Mouse (Mus musculus): ENCODE measurements at regions not wholly inside any gene's neighbourhood (a gene's known extent, or its start where the extent isn't known, plus 50 kb on each side); places are given as distances from the start of the nearest gene placed in this dataset.
A peak's percentile ranks its signal among the peaks of the same experiment; 100 is the strongest.

DNA sequence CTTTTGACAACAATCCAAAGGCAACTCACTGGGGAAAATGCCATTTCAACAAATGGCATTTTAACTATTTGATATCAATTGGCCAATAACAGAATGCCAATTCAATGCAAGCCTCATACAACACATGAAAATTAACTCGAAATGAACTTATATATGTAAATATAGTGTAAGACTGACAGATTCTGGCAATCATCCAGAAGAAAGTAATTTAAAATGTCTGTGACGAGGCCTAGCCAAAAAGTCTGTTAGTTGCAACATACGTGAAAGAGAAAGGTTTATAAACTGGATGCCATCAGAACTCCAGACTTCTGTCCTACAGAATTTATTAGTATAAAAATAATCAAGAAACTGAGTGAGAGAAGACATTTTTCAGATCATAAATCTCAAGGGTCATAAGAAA lies 273.7 kb upstream of the Sgcd start:
- ChIA-PET POLR2A (no interaction called here), CTCF (no interaction called here)
- TF ChIP-seq CTCF (IDR thresholded peaks at IDR 0.05) = no peak
- in situ Hi-C loops (cut with MboI; ENCODE audit: low pct_unique_long_range_greater_than_20kb) = no loop called here
- DNase-seq (ENCODE audit: low read depth, low spot score) = no peak
- H3K27me3 ChIP-seq = no peaks in the 10 kb centered on the region
- no peak for ATAC-seq

DNA sequence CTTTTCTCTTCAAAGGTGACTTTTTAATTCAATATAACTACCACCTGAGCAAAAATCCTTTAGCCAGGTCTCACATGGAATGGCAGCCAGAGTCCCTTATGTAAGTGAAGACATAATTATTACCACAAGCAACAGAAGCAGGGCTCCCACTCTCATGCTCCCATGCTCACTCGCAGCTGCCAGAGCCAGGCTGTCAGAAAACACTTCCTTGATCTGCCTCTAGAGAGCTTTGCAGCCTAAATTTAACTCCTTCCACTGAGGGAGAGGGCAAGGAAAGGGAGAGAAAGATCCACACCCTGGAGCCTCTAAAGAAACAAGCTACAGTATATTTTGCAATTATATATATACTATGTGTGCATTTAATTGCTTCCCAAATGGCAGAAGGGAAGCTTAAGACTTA lies 272.3 kb upstream of the Sgcd start:
- no peak for DNase-seq (ENCODE audit: low read depth, low spot score)
- no peak for ATAC-seq
- in situ Hi-C loops (cut with MboI; ENCODE audit: low pct_unique_long_range_greater_than_20kb) = no loop called here
- ChIA-PET CTCF (no interaction called here), POLR2A (interaction anchor here (0.6 kb wide), 1 partner anchor 10 kb away, joined by 4 read pairs; no protein-coding TSS in a partner anchor)
- TF ChIP-seq CTCF (IDR thresholded peaks at IDR 0.05) = no peak
- no peaks in the 10 kb centered on the region for H3K27me3 ChIP-seq

DNA sequence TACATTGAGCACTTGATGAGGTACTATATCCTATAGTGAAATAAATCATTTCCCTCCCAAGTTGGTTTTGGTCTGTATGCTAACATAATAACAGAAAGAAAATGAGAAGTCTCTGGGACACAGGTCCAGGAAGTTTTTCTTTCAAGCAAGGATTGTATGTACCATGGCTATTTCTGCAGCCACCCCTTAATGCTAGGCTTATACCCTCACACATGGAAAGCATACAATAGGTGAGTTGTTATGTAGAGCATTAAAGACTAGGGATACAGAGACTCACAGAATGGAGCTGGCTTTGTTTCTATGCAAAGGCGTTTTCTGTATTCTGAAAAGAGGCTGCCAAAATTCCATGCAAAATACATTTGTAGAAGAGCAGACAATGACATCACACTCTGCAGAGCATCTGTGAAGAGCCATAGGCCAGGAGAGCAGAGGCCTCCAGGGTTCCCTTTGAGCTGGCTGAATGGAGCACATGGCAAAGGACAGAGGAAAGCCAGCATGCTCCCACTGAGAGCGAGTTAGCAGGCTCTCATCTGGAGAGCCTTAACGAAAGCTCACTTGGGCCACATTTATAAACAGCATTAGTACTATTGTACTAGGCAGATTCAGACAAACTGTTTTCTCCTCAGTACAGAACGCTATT lies 262.0 kb upstream of the Sgcd start:
- ChIA-PET POLR2A (no interaction called here), CTCF (no interaction called here)
- TF ChIP-seq CTCF (IDR thresholded peaks at IDR 0.05) = no peak
- in situ Hi-C loops (cut with MboI; ENCODE audit: low pct_unique_long_range_greater_than_20kb) = no loop called here
- no peaks in the 10 kb centered on the region for H3K27me3 ChIP-seq
- no peak for DNase-seq (ENCODE audit: low read depth, low spot score)
- ATAC-seq = no peak

DNA sequence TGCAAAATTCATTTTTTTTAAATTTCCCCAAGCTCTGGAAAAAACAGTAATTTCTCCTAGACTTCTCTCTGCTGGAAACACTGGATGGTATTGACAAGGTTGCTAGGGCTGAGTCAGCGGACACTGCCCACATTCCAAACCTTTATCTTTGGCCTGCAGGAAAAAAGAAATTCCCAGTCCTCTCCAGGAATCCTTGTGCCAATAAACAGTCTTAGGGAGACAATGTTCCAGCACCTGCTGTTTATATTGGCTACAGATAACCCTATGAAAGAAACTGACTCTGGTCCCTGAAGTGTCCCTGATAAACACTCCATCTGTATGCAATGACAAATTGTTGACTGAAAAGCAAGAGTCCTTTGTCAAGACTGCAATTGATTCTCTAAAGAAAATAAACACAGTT lies 260.5 kb upstream of the Sgcd start:
- ATAC-seq = no peak
- DNase-seq (ENCODE audit: low read depth, low spot score) = no peak
- POLR2A ChIA-PET = no interaction called here
- TF ChIP-seq CTCF (IDR thresholded peaks at IDR 0.05) = no peak
- in situ Hi-C loops (cut with MboI; ENCODE audit: low pct_unique_long_range_greater_than_20kb) = no loop called here
- H3K27me3 ChIP-seq = no peaks in the 10 kb centered on the region
- CTCF ChIA-PET = no interaction called here

DNA sequence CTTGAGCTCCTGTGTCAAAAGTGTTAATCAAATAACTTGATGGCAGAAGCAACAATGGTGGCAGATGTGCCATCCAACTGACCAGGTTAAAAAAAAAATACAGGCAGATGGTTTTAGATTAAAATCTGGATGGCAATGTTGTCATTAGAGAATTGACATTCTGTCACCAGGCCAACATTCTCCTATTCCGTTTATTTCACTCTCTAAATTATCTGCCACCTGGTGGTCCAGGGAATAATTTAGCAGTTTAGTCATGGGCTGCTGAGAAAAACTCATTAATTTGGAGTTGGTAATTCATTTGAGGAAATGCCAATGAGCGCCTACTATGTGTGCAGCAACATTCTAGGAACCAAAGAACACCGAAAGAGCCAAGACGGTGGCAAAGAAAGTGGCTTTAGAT lies 232.4 kb upstream of the Sgcd start:
- POLR2A ChIA-PET = interaction anchor here (0.6 kb wide), 1 partner anchor 68 kb away, joined by 3 read pairs; no protein-coding TSS in a partner anchor
- in situ Hi-C loops (cut with MboI; ENCODE audit: low pct_unique_long_range_greater_than_20kb) = no loop called here
- no peak for ATAC-seq
- no peak for TF ChIP-seq CTCF (IDR thresholded peaks at IDR 0.05)
- DNase-seq (ENCODE audit: low read depth, low spot score) = no peak
- CTCF ChIA-PET = no interaction called here
- H3K27me3 ChIP-seq = no peaks in the 10 kb centered on the region

DNA sequence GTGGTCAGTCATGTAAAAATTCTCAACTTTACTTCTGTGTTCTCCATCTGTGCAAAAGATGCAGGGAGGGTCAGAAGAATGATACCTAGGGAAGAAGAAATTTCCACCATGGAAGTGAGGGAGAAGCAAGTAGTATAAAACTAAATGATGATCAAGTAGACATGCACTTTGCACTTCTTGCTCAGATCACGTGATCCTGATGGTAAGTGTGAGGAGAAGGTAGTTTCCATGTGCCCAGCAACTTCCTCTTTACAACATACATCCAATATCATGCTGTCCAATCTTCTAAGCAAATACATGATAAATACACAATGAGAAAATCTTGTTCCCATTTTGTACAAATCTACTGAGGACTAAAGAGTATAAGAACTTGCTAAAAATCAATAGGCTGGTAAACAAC lies 230.4 kb upstream of the Sgcd start:
- TF ChIP-seq CTCF (IDR thresholded peaks at IDR 0.05) = no peak
- no peaks in the 10 kb centered on the region for H3K27me3 ChIP-seq
- CTCF ChIA-PET = no interaction called here
- no peak for DNase-seq (ENCODE audit: low read depth, low spot score)
- in situ Hi-C loops (cut with MboI; ENCODE audit: low pct_unique_long_range_greater_than_20kb) = no loop called here
- POLR2A ChIA-PET = no interaction called here
- ATAC-seq = no peak

DNA sequence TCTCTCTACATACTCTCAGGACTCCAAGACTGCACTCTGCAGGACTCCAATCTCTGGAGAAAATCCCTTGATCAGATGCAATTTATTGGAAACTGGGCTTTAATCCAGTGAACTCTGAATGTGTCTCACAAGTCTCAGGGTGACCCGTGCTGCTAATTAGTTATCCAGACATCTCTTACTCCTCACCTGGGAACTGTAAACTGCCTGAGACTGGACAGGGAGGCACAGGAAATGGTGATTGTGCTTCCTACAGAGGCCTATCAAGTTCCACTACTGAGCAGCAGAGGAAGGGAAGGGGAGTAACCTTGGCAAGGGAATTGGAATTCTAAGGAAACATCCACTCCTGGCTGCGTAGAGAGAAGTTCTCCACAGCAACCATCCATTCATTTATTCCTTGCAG lies 228.0 kb upstream of the Sgcd start:
- in situ Hi-C loops (cut with MboI; ENCODE audit: low pct_unique_long_range_greater_than_20kb) = no loop called here
- ChIA-PET POLR2A (no interaction called here), CTCF (no interaction called here)
- no peak for TF ChIP-seq CTCF (IDR thresholded peaks at IDR 0.05)
- no peak for DNase-seq (ENCODE audit: low read depth, low spot score)
- no peak for ATAC-seq
- H3K27me3 ChIP-seq = no peaks in the 10 kb centered on the region

DNA sequence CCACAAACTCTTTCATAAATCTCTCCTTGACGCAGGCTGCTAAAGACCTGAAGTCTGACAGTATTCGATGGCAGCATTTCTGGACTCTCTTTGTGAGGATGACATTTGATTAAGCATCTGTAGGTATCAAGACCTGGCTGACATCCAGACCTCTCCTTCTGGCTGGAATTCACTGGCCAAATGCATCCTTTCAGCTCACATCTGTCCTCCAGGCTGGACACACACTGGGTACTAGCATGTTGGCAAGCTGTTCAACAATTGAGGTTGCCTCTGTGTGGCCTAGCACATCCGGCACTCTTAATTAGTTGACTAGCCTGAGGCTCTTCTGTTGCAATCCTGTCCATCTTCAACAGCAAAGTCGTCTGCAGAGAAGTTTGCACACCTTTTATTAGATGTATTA lies 197.8 kb upstream of the Sgcd start:
- no peaks in the 10 kb centered on the region for H3K27me3 ChIP-seq
- ChIA-PET POLR2A (no interaction called here), CTCF (no interaction called here)
- DNase-seq (ENCODE audit: low read depth, low spot score) = no peak
- in situ Hi-C loops (cut with MboI; ENCODE audit: low pct_unique_long_range_greater_than_20kb) = no loop called here
- ATAC-seq = no peak
- no peak for TF ChIP-seq CTCF (IDR thresholded peaks at IDR 0.05)

DNA sequence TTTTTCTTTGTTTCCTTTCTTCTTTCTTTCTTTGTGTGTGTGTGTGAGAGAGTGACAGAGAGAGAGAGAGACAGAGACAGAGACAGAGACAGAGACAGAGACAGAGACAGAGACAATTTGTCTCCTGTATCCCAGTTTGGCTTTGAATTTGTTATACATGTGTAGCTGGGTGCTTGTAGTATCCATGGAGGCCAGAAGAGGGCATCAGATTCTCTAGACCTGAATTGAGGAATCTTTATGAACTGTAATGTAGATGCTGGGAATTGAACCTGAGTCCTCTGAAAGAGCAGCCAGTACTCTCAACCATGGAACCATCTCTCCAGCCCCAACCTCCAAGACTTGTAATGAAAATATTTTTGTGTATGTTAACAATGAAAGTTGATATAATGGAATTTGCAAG lies 190.2 kb upstream of the Sgcd start:
- peak; percentile 7 for TF ChIP-seq CTCF (IDR thresholded peaks at IDR 0.05)
- no peak for DNase-seq (ENCODE audit: low read depth, low spot score)
- in situ Hi-C loops (cut with MboI; ENCODE audit: low pct_unique_long_range_greater_than_20kb) = no loop called here
- CTCF ChIA-PET = no interaction called here
- ATAC-seq = no peak
- POLR2A ChIA-PET = no interaction called here
- H3K27me3 ChIP-seq = no peaks in the 10 kb centered on the region

DNA sequence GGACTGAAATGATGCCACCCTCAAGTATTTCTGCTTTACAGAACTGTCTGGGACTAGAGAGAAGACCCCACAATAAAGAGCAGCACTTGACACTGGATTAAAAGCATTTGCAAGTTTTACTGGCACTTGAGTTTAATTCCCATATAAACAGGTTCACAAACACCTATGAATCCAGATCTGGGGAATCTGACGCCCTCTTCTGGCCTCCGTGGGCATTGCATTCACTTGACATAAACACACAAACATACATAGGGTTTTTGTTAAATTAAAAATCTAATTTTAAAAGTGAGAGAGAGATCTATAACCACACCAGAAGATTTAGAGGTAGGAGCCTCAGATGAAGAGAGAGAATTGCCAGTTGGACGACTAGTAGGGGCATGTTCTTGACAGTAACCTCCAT lies 189.4 kb upstream of the Sgcd start:
- no peak for DNase-seq (ENCODE audit: low read depth, low spot score)
- no peaks in the 10 kb centered on the region for H3K27me3 ChIP-seq
- CTCF ChIA-PET = no interaction called here
- no peak for ATAC-seq
- POLR2A ChIA-PET = no interaction called here
- TF ChIP-seq CTCF (IDR thresholded peaks at IDR 0.05) = peak; percentile 20
- in situ Hi-C loops (cut with MboI; ENCODE audit: low pct_unique_long_range_greater_than_20kb) = no loop called here

DNA sequence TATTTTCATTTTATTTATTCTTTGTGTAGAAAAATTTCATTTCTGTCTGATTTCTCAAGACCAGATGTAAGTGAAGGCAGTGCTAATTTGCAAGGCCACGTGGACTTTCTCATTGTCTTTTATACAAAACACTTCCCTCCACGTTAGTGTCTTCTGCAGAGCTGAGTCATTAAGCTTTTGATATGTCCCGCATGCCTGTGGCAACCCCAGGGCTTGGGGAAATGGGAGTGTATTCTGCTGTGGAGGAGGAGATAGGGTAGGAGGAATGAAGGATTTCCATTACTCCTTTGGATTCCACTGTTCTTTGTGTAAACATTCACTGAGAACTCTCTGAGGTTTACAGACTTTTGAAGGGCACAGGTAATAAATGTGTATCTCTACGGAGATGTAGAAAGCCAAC lies 187.7 kb upstream of the Sgcd start:
- no peaks in the 10 kb centered on the region for H3K27me3 ChIP-seq
- CTCF ChIA-PET = no interaction called here
- no peak for ATAC-seq
- POLR2A ChIA-PET = no interaction called here
- no peak for TF ChIP-seq CTCF (IDR thresholded peaks at IDR 0.05)
- DNase-seq (ENCODE audit: low read depth, low spot score) = no peak
- in situ Hi-C loops (cut with MboI; ENCODE audit: low pct_unique_long_range_greater_than_20kb) = no loop called here

DNA sequence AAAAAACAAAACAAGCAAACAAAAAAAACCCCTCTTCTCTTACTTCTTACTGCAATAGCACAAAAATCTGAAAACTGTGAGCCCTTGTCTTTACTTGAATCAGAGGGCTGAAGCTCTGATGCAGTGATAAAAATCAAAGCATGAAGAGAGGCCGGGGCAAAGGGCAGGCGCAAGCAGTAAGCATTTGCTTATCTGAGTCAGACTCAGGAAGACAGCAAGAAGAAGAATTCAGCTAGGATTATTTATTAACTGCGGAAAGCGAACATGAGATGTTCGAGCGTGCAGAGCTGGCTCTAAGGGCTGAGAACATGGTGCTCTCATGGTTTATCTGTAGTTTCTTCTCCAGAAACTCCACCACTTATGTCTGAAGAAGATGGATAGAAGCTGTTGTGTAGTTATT lies 163.4 kb upstream of the Sgcd start:
- DNase-seq (ENCODE audit: low read depth, low spot score) = no peak
- no peaks in the 10 kb centered on the region for H3K27me3 ChIP-seq
- in situ Hi-C loops (cut with MboI; ENCODE audit: low pct_unique_long_range_greater_than_20kb) = no loop called here
- POLR2A ChIA-PET = no interaction called here
- no peak for ATAC-seq
- CTCF ChIA-PET = no interaction called here
- TF ChIP-seq CTCF (IDR thresholded peaks at IDR 0.05) = no peak
